Mouse (Mus musculus) liver, embryonic 14.5 days (tissue): ENCODE measurements around the gene Rab34.
A peak's percentile ranks its signal among the peaks of the same experiment; 100 is the strongest.

Experiments
- CTCF ChIP-seq: IDR thresholded peaks from 2 replicates; pipeline ENCODE4 v1.5.1; 2016; ENCODE audit warnings: antibody characterized with exemption, low read depth, control low read depth
- EP300 ChIP-seq: IDR thresholded peaks from 2 replicates; pipeline ENCODE4 v1.6.1; 2016; ENCODE audit warnings: antibody characterized with exemption, low read depth

DNA sequence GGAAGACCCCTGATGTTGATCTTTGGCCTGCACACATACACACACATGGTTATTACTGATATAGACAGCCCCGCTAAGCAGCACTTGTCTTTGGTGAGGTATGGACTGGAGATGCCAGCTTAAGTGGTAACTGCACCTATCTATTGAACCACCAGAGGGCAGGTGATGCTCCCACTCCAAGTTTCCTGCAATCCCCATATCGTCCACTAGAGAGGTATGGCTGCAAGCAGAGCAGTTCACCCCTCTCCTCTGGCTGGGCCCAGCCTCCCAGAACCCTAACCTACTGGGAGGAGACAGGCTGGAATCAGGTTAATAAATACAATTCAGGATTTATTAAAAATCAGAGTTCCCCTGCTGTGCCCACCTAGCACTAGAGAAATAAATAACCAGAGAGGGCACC is 29.1 kb upstream of the Rab34 start:
- TF ChIP-seq CTCF (peak; percentile 100), EP300 (no peak)
